Mouse (Mus musculus) kidney, adult 2 months (tissue): Measurements from ENCODE around the gene BC048562.

ENCODE experiments used
- CTCF ChIP-seq: fragments of 200-500 bp; conservative IDR thresholded peaks from 2 replicates; pipeline ENCODE4 v1.5.1; 2011; ENCODE audit warnings: low read depth, mild to moderate bottlenecking, control low read depth, low read length, moderate library complexity, mixed read lengths; ENCODE audit not compliant: insufficient read depth, insufficient read length
- POLR2A ChIP-seq: fragments of 200-500 bp; IDR thresholded peaks from one replicate; pipeline ENCODE4 v1.6.1; 2011; ENCODE audit warnings: low read depth, low read length, control low read depth

DNA sequence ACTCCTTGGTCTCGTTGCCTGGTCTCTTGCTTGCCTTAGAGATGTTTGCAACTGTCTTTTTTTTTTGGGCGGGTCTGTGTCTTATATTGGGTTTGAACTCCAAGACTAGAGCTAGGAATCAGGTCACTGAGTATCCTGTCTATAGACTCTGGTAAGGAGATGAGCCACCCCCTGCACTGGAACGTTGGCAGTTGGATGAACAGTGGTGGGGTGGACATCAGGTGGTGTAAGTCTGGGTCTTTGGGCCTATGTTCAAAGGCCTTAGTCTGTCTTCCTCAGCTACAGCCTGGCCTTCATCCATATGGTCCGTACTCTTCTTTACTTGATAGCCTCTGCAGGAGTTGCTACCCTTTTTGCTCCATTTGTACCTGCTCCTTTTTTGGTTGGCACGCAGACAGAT is 25.4 kb downstream of the BC048562 start:
- TF ChIP-seq POLR2A = no peak
- TF ChIP-seq CTCF = no peak
